Mouse (Mus musculus): ENCODE measurements at regions not wholly inside any gene's neighbourhood (a gene's known extent, or its start where the extent isn't known, plus 50 kb on each side); places are given as distances from the start of the nearest gene placed in this dataset.

DNA sequence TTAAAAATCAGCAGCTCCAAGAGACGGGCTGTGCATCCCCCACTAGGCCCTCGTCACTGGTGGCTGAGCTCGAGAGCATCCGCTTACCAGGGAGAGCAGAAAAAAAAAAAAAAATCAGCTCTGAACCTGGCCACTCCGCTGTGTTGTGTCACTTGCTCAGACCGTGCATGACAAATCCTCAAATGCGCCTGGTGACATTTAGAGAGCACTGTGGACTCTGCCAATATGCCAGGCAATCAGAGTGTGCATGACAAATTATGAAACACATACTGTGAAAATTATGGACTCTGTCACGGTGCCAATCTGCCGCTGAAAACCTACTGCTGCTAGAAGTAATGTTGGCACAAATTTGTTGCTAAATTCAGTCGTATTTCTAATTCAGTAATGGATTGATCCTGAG lies 797.4 kb downstream of the Robo1 start:
- TF ChIP-seq CEBPB (IDR thresholded peaks at IDR 0.05; ENCODE audit: low read depth) (no peak), CTCF (IDR thresholded peaks at IDR 0.05; ENCODE audit: control insufficient read depth, insufficient read depth, insufficient read length) (no peak), MAX (IDR thresholded peaks at IDR 0.05) (no peak), USF1 (IDR thresholded peaks at IDR 0.05; ENCODE audit: low read depth) (no peak), MYOG (IDR thresholded peaks at IDR 0.05; ENCODE audit: control insufficient read depth, extremely low read depth, insufficient read length) (no peak), MYOD1 (IDR thresholded peaks at IDR 0.05; ENCODE audit: control insufficient read depth, insufficient read length, low read depth) (no peak)
